Mouse (Mus musculus): ENCODE data around the gene Tex33. TPM values are rescaled to one million over a fixed set of nuclear protein-coding genes. Genes with fewer than 3 reads are reported as not detected.

Gene Tex33
- polyA plus RNA-seq, 2 experiments = not detected

DNA sequence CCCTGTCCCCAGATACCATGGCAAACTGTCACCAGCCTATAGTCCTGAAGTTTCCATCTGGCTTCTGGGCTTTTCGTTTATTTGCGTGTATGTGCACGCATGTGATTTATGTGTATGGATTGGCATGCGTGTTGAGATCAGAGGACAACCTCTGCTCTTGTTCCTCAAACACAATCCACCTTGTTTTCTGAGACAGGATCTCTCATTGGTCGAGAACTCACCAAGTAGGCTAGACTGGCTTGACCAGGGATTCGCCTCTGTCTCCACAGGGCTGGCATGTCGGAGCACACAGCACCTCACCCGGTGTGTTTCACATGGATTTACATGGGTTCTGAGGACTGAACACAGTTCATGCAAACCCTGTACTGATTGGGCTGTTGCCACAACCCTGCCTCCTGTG, 18.4 kb upstream of the Tex33 start:
- no peaks in the 10 kb centered on the region for H3K9me3 ChIP-seq (ENCODE audit: control insufficient read depth, low read length)
- peaks cover 23% of the 10 kb centered on the region for H3K27me3 ChIP-seq (ENCODE audit: control insufficient read depth, insufficient read depth, low read length)
- DNase-seq (ENCODE audit: low spot score) (no peak), ATAC-seq (ENCODE audit: low FRiP score, low read depth) (no peak)
- peaks cover 3% of the 10 kb centered on the region; the same call in 1 of the 2 replicates for H3K36me3 ChIP-seq (ENCODE audit: control insufficient read depth, insufficient read depth, low read length)
- no peak for TF ChIP-seq POLR2A (IDR thresholded peaks at IDR 0.05; ENCODE audit: borderline replicate concordance, extremely low read depth, insufficient read depth, insufficient read length)
- whole genome bisulfite sequencing = 88% methylated on average over 8 of the region's 8 CpGs
- H3K4me1 ChIP-seq (ENCODE audit: control insufficient read depth, insufficient read depth, low read length) = 0 out of 2 replicates have a peak, but pooled peaks cover 6% of the 10 kb centered on the region
- H3K9ac ChIP-seq (ENCODE audit: low read depth, low read length, severe bottlenecking) = no peak overlapping the region
- H3K4me3 ChIP-seq (replicated peaks; ENCODE audit: low read length) = no peak overlapping the region
- H3K27ac ChIP-seq (replicated peaks; ENCODE audit: low read depth, low read length) = no peak overlapping the region
- H3K4me2 ChIP-seq (replicated peaks; ENCODE audit: low read depth, low read length, severe bottlenecking) = no peak overlapping the region

DNA sequence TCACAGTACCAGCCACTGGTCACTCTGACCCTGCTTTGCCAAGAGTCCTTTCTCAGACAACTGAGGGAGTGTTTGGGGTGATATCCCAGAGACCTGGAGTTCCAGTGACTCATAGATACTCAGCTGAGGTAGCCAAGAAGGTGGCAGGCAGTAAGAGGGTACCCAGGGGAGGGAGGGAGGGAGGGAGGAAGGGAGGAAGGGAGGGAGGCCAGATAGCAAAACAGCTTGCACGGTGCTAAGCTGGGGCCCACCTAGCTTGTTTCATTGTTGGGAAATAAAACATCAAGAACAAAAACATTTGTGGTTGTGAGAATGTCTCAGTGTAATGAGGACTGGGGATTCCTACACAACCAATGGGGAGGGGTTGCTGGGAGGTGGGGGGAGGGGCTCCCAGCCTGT, 18.0 kb upstream of the Tex33 start:
- no peak overlapping the region for H3K4me2 ChIP-seq (replicated peaks; ENCODE audit: low read depth, low read length, severe bottlenecking)
- peaks cover 3% of the 10 kb centered on the region; the same call in 1 of the 2 replicates for H3K36me3 ChIP-seq (ENCODE audit: control insufficient read depth, insufficient read depth, low read length)
- no peak overlapping the region for H3K27ac ChIP-seq (replicated peaks; ENCODE audit: low read depth, low read length)
- peaks cover 27% of the 10 kb centered on the region for H3K27me3 ChIP-seq (ENCODE audit: control insufficient read depth, insufficient read depth, low read length)
- ATAC-seq (ENCODE audit: low FRiP score, low read depth) (no peak), DNase-seq (ENCODE audit: low spot score) (no peak)
- no peaks in the 10 kb centered on the region for H3K9me3 ChIP-seq (ENCODE audit: control insufficient read depth, low read length)
- H3K9ac ChIP-seq (ENCODE audit: low read depth, low read length, severe bottlenecking) = no peak overlapping the region
- 0 out of 2 replicates have a peak, but pooled peaks cover 6% of the 10 kb centered on the region for H3K4me1 ChIP-seq (ENCODE audit: control insufficient read depth, insufficient read depth, low read length)
- no peak overlapping the region for H3K4me3 ChIP-seq (replicated peaks; ENCODE audit: low read length)
- no peak for TF ChIP-seq POLR2A (IDR thresholded peaks at IDR 0.05; ENCODE audit: borderline replicate concordance, extremely low read depth, insufficient read depth, insufficient read length)
- WGBS = 60% methylated on average over 1 of the region's 1 CpGs

DNA sequence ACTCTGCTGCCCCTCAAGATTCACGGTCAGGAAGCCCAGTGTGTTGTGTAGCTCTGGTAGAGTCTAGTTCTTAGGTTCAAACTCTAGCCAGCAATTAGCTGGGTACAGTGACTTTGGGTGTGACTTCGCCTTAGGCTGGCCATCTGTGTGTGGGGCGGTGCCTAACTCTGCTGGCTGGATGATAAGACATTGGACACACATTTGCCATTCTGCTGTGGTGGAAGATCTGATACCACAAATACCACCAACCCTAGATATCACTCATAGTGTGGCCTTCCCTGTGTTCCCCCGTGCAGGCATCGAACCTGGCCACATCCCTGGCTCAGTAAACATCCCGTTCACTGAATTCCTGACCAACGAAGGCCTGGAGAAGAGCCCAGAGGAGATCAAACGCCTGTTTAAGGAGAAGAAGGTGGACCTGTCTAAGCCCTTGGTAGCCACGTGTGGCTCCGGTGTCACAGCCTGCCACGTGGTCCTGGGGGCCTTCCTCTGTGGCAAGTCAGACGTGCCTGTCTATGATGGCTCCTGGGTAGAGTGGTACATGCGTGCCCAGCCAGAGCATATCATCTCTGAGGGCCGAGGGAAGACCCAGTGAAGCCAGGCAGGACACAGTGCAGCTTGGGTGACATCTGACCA, 17.5 kb upstream of the Tex33 start:
- Histone ChIP-seq H3K27ac (replicated peaks; ENCODE audit: low read depth, low read length) (no peak overlapping the region), H3K4me2 (replicated peaks; ENCODE audit: low read depth, low read length, severe bottlenecking) (no peak overlapping the region), H3K4me3 (replicated peaks; ENCODE audit: low read length) (no peak overlapping the region), H3K9ac (ENCODE audit: low read depth, low read length, severe bottlenecking) (no peak overlapping the region), H3K27me3 (ENCODE audit: control insufficient read depth, insufficient read depth, low read length) (peaks cover 31% of the 10 kb centered on the region), H3K9me3 (ENCODE audit: control insufficient read depth, low read length) (no peaks in the 10 kb centered on the region), H3K36me3 (ENCODE audit: control insufficient read depth, insufficient read depth, low read length) (peaks cover 3% of the 10 kb centered on the region; the same call in 1 of the 2 replicates), H3K4me1 (ENCODE audit: control insufficient read depth, insufficient read depth, low read length) (0 out of 2 replicates have a peak, but pooled peaks cover 6% of the 10 kb centered on the region)
- TF ChIP-seq POLR2A (IDR thresholded peaks at IDR 0.05; ENCODE audit: borderline replicate concordance, extremely low read depth, insufficient read depth, insufficient read length) = no peak
- 83% methylated on average over 14 of the region's 14 CpGs for WGBS
- ATAC-seq (ENCODE audit: low FRiP score, low read depth) (no peak), DNase-seq (ENCODE audit: low spot score) (no peak)

DNA sequence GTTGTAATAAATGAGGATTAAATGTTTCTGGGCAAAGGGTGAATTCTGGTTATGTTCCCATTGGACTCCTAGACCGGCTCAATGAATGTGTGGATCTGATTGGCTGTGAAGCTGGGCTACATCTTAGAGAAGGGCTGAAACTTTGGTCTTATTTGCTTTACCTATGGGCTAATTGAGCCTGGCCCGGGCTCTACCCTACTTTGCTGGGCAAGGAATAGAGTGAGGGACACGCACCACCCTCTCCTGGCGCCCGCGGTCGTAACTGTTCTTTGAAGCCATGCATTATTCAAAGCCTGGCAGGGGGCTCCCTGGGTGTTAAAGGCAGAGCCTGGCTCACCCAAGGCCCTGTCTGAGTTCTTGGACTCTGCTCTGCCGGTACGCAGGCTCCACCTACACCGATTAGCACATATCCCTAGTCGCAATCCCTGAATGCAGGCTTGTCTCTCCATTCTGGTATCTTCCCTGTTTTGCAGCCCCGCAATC, 13.9 kb upstream of the Tex33 start:
- H3K4me3 ChIP-seq (replicated peaks; ENCODE audit: low read length) = peak overlapping the region; percentile 21
- peak overlapping the region; percentile 44; the same call in 1 of the 2 replicates for H3K9ac ChIP-seq (ENCODE audit: low read depth, low read length, severe bottlenecking)
- DNase-seq (ENCODE audit: low spot score) (no peak), ATAC-seq (ENCODE audit: low FRiP score, low read depth) (no peak)
- 17% methylated on average over 12 of the region's 12 CpGs for WGBS
- peaks cover 31% of the 10 kb centered on the region for H3K27me3 ChIP-seq (ENCODE audit: control insufficient read depth, insufficient read depth, low read length)
- H3K36me3 ChIP-seq (ENCODE audit: control insufficient read depth, insufficient read depth, low read length) = peaks cover 3% of the 10 kb centered on the region; the same call in 1 of the 2 replicates
- no peak for TF ChIP-seq POLR2A (IDR thresholded peaks at IDR 0.05; ENCODE audit: borderline replicate concordance, extremely low read depth, insufficient read depth, insufficient read length)
- peak overlapping the region; percentile 39 for H3K4me2 ChIP-seq (replicated peaks; ENCODE audit: low read depth, low read length, severe bottlenecking)
- H3K27ac ChIP-seq (replicated peaks; ENCODE audit: low read depth, low read length) = no peak overlapping the region
- peaks cover 16% of the 10 kb centered on the region for H3K4me1 ChIP-seq (ENCODE audit: control insufficient read depth, insufficient read depth, low read length)
- H3K9me3 ChIP-seq (ENCODE audit: control insufficient read depth, low read length) = no peaks in the 10 kb centered on the region

DNA sequence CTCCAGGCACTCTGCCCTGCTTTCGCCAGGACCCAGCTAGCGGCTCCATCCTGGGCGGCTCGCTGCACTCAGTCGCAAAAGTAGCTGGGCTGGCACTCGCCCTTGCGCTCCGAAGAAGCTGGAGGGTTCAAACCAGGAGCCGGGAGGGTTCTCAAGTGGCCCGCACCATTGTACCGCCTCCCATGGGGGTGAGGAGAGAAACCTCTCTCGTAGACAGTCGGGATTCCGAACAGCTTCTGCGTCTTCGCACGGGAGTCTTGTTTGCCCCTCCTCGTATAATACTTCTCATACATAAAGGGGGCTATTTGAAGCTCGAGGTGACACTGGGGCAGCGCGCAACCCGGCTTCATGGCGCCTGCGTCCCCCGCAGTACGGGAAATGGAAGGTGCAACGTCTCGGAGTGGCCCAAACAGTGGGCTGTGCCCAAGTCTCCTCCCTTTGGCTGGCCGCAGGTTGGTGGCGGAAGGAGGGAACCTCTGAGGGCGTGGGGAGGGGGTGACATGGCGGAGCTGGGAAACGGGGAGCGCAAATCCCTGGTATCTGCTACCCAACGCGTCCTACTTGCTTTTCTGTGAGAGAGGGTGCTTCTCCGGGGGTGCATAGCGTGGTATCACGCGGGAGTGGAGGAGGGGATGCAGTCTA, 10.7 kb upstream of the Tex33 start, which contains the start of gene Mpst:
Mpst (plus strand) TSS at position 124 of the 642 bp plus-strand sequence.
- peak; percentile 71; the same call in 1 of the 2 replicates for TF ChIP-seq POLR2A (IDR thresholded peaks at IDR 0.05; ENCODE audit: borderline replicate concordance, extremely low read depth, insufficient read depth, insufficient read length)

More for the DNA sequence above, 10.7 kb upstream of the Tex33 start, which contains the start of gene Mpst:
- WGBS = under 1% methylated on average over 40 of the region's 40 CpGs
- DNase-seq (ENCODE audit: low spot score) (peak; percentile 80), ATAC-seq (ENCODE audit: low FRiP score, low read depth) (peak; percentile 90)
- H3K27me3 ChIP-seq (ENCODE audit: control insufficient read depth, insufficient read depth, low read length) = peaks cover 31% of the 10 kb centered on the region
- H3K27ac ChIP-seq (replicated peaks; ENCODE audit: low read depth, low read length) = peak within 1 kb of the TSS; percentile 89
- H3K9ac ChIP-seq (ENCODE audit: low read depth, low read length, severe bottlenecking) = peak within 1 kb of the TSS; percentile 74
- peaks cover 25% of the 10 kb centered on the region for H3K4me1 ChIP-seq (ENCODE audit: control insufficient read depth, insufficient read depth, low read length)
- no peaks in the 10 kb centered on the region for H3K36me3 ChIP-seq (ENCODE audit: control insufficient read depth, insufficient read depth, low read length)
- H3K9me3 ChIP-seq (ENCODE audit: control insufficient read depth, low read length) = no peaks in the 10 kb centered on the region
- H3K4me2 ChIP-seq (replicated peaks; ENCODE audit: low read depth, low read length, severe bottlenecking) = peak within 1 kb of the TSS; percentile 97
- H3K4me3 ChIP-seq (replicated peaks; ENCODE audit: low read length) = peak within 1 kb of the TSS; percentile 72
